Mouse (Mus musculus) kidney, adult 9 months (tissue): ENCODE data around the gene Atp6v0e.
A peak's percentile ranks its signal among the peaks of the same experiment; 100 is the strongest.

Experiments
- DNase-seq: peaks from one replicate; pipeline ENCODE4 v3.0.0; 2022

Gene Atp6v0e

GRCm38 (mm10) chr17:26640286-26640740, 22.7 kb upstream of the Atp6v0e start:
- DNase-seq: no peak

GRCm38 (mm10) chr17:26643456-26643855, 19.6 kb upstream of the Atp6v0e start:
- no peak for DNase-seq

GRCm38 (mm10) chr17:26643993-26644392, 19.0 kb upstream of the Atp6v0e start:
- no peak for DNase-seq

GRCm38 (mm10) chr17:26644509-26645410, 18.3 kb upstream of the Atp6v0e start:
- no peak for DNase-seq

- no peak for DNase-seq
These were observed 17.6 kb upstream of the Atp6v0e start for GRCm38 (mm10) chr17:26645411-26645854.

- DNase-seq: no peak
These were observed 15.7 kb upstream of the Atp6v0e start for GRCm38 (mm10) chr17:26647283-26647682.

- no peak for DNase-seq
These were observed 13.5 kb upstream of the Atp6v0e start for GRCm38 (mm10) chr17:26649565-26649964.

GRCm38 (mm10) chr17:26650451-26651363, 12.3 kb upstream of the Atp6v0e start:
- no peak for DNase-seq

- no peak for DNase-seq
These were observed 4.0 kb upstream of the Atp6v0e start for GRCm38 (mm10) chr17:26658854-26659572.

- DNase-seq: no peak
These were observed 3.5 kb upstream of the Atp6v0e start for GRCm38 (mm10) chr17:26659573-26659915.

GRCm38 (mm10) chr17:26660192-26660912, 2.7 kb upstream of the Atp6v0e start:
- DNase-seq: peak; percentile 85

GRCm38 (mm10) chr17:26662204-26662603, 827 bp upstream of the Atp6v0e start:
- no peak for DNase-seq

- no peak for DNase-seq
These were observed 2.6 kb downstream of the Atp6v0e start for GRCm38 (mm10) chr17:26665600-26665999.

GRCm38 (mm10) chr17:26671268-26671667, 8.2 kb downstream of the Atp6v0e start:
- no peak for DNase-seq

- no peak for DNase-seq
These were observed 12.8 kb downstream of the Atp6v0e start for GRCm38 (mm10) chr17:26675845-26676244.

- DNase-seq: peak; percentile 95
These were observed 13.2 kb downstream of the Atp6v0e start for GRCm38 (mm10) chr17:26676252-26676615.

GRCm38 (mm10) chr17:26676616-26677376, 13.8 kb downstream of the Atp6v0e start:
- peak; percentile 44 for DNase-seq

GRCm38 (mm10) chr17:26677711-26678637, 14.9 kb downstream of the Atp6v0e start:
- peak; percentile 72 for DNase-seq

- no peak for DNase-seq
These were observed 18.2 kb downstream of the Atp6v0e start for GRCm38 (mm10) chr17:26681276-26681675.

GRCm38 (mm10) chr17:26686334-26687000, 23.4 kb downstream of the Atp6v0e start:
- DNase-seq: peak; percentile 38
